Mouse (Mus musculus): ENCODE data around the gene Rtn2.

DNA sequence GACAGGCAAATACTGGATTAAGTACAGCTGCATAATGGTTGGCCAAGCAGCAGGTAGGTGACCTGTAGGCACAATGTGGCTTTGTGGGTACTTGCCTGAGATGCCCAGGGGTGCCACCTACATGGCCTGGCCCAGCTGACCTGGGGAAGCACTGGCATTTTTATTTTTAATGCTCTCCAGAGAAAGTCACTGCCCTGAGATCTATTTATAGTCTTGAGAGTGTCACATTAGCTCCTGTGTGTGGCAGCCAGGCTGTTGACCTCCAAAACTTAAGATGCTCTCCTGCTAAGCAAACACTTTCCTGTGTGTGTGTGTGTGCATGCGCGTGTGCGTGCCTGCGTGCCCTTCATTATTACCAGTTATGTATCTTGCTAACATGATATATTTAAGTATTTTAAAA, 44.1 kb upstream of the Rtn2 start:
- TF ChIP-seq EP300 (IDR thresholded peaks at IDR 0.05; ENCODE audit: low read depth) = no peak
- TF ChIP-seq CTCF (IDR thresholded peaks at IDR 0.05; ENCODE audit: low read depth) = no peak

All from liver, postnatal 0 days (tissue).